Mouse (Mus musculus) lung, embryonic 15.5 days (tissue): ENCODE results near the gene Ptpn18. TPM values are rescaled to one million over a fixed set of nuclear protein-coding genes. Genes with fewer than 3 reads are reported as not detected.
"Not testable (repeated sequence)": the region's sequence is repeated elsewhere in the genome, so short reads cannot be mapped to it uniquely, and the experiment has no call there.

Experiments used
- ATAC-seq: fragments of 200-750 bp; cut with Nextera tagmentation; 2 replicates; pipeline ENCODE4 v1.8.0; 2017; ENCODE audit warnings: moderate number of reproducible peaks, borderline replicate concordance; ENCODE audit not compliant: low FRiP score, low TSS enrichment; ENCODE audit errors: extremely low read depth
- H3K27ac ChIP-seq: fragments of 300-500 bp; sonication (generic); 2 replicates; pipeline ENCODE4 v1.5.1; 2015; ENCODE audit warnings: moderate library complexity, mild to moderate bottlenecking, inconsistent platforms
- H3K27me3 ChIP-seq: fragments of 300-500 bp; sonication (generic); 2 replicates; pipeline ENCODE4 v1.6.1; 2015; ENCODE audit warnings: inconsistent platforms
- H3K36me3 ChIP-seq: fragments of 300-500 bp; sonication (generic); 2 replicates; pipeline ENCODE4 v1.6.1; 2015; ENCODE audit warnings: inconsistent platforms
- H3K4me1 ChIP-seq: fragments of 300-500 bp; sonication (generic); 2 replicates; pipeline ENCODE4 v1.6.1; 2015; ENCODE audit warnings: inconsistent platforms
- H3K4me2 ChIP-seq: fragments of 300-500 bp; sonication (generic); 2 replicates; pipeline ENCODE4 v1.6.1; 2015; ENCODE audit warnings: inconsistent platforms, mild to moderate bottlenecking, moderate library complexity
- H3K4me3 ChIP-seq: fragments of 300-500 bp; sonication (generic); 2 replicates; pipeline ENCODE4 v1.5.1; 2015; ENCODE audit warnings: mild to moderate bottlenecking, inconsistent platforms
- H3K9ac ChIP-seq: fragments of 300-500 bp; sonication (generic); 2 replicates; pipeline ENCODE4 v1.6.1; 2015; ENCODE audit warnings: inconsistent platforms
- H3K9me3 ChIP-seq: fragments of 300-500 bp; sonication (generic); 2 replicates; pipeline ENCODE4 v1.6.1; 2016; ENCODE audit warnings: inconsistent platforms
- WGBS: fragments of 180-500 bp; shearing (Covaris S2); methylation state at CpG from one replicate; pipeline ENCODE4 v1.1.7; 2015; 5-methylcytosine and 5-hydroxymethylcytosine counted together
- polyA plus RNA-seq: library from polyadenylated mRNA; unstranded; fragments of >200 nt; fragmentation: Nextera tagmentation; extraction: Ambion mirVana; gene quantifications from 2 replicates; pipeline ENCODE4 v1.2.1, GENCODE M21; 2015

Ptpn18 gene
- polyA plus RNA-seq, 1 experiment from 2014 or later = 41.4 TPM

DNA sequence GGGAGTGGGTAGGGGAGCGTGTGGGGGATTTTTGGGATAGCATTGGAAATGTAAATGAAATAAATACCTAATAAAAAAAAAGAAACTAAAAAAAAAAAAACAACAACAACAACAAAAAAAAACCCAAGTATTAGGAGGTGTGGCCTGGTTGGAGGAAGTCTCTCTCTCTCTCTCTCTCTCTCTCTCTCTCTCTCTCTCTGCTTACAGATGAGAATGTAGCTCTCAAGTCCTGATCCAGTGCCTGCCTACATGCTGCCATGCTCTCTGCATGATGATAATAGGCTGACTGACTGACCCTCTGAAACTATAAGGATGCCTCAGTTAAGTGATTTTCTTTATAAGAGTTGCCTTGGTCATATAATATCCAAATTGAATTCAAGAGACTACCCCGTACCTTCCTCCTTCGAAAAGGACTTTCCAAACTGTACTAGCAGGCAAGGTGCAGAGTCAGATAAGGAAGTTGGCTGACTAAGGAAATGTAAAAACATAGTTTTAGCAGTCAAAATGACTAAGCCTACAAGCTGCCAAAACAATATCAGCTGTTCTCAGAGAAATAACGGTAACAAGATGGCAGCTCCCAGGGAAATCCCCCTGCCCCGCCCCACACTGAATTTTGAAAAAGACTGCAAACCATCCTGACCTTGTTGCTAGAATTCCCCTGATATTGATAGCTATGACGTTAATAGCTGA is 30.4 kb downstream of the Ptpn18 start:
- peaks cover 4% of the 10 kb centered on the region for H3K4me1 ChIP-seq
- H3K27ac ChIP-seq = no peak overlapping the region
- no peaks in the 10 kb centered on the region for H3K27me3 ChIP-seq
- no peak overlapping the region for H3K4me3 ChIP-seq
- WGBS = 78% methylated on average over 6 of the region's 6 CpGs
- no peak overlapping the region for H3K4me2 ChIP-seq
- ATAC-seq = no peak
- no peak overlapping the region for H3K9ac ChIP-seq
- no peaks in the 10 kb centered on the region for H3K9me3 ChIP-seq
- H3K36me3 ChIP-seq = no peaks in the 10 kb centered on the region

DNA sequence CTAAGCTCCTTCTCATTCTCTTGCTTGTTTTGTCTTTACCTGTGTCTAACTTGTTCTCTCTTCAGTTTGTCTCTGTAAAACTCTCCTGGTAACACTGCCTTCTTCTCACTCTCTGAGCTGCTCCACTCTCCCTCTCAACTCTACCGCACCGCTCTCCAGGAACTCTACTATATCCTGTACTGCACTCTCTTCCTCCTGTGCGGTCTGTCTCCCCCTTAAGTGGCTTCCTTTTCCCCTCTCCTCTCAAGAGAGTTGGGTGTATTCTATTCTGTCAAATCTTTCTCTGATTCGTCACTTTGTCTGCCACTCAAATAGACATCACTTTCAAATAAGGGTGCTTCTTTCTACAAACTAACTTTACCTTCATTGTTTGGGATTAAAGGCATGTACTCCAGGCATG is 31.9 kb downstream of the Ptpn18 start:
- Histone ChIP-seq H3K4me3 (no peak overlapping the region), H3K27ac (no peak overlapping the region), H3K27me3 (no peaks in the 10 kb centered on the region), H3K4me2 (no peak overlapping the region), H3K36me3 (no peaks in the 10 kb centered on the region), H3K9me3 (no peaks in the 10 kb centered on the region), H3K9ac (no peak overlapping the region), H3K4me1 (no peaks in the 10 kb centered on the region)
- WGBS = 77% methylated on average over 4 of the region's 4 CpGs
- no peak for ATAC-seq

DNA sequence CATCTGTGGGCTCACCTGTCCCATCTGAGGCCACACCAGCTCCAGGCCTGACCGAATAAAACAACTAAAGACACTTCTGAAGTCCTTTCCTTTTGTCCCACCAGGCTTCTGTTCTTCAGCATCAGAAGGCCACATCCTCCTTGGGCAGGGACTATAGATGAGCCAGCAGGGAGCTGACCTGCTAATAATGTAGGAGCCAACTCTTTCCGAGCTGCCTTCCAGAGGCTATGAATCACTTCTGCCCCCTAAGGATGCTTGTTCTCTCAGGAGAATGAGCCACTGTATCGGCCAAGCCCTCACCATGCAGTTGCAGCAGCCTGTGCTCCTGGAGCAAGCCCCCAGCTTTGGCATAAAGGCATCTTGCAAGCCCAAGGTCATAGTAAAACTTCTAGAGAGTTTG is 43.4 kb downstream of the Ptpn18 start:
- H3K27me3 ChIP-seq = no peaks in the 10 kb centered on the region
- H3K4me2 ChIP-seq = no peak overlapping the region
- 54% methylated on average over 3 of the region's 3 CpGs for WGBS

DNA sequence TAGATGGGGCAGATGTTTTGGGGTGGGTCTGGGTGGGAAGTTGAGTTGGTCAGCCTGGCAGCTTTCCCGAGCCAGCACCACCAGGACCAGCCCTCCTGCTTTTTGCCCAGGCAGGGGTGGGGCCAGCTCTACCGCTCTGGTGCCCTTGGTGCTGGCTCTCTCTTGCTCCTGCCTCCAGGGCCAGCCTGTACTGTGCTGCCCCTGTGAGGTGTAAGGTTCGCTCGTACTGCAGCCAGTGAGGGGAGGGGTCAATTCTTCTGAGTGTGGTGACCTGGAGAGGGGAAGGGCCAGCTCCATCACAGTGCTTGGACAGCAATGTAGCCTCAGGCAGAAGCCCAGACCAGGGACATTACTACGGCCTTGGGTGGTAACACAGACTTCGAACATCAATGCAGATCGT is 45.7 kb downstream of the Ptpn18 start:
- no peaks in the 10 kb centered on the region for H3K4me1 ChIP-seq
- no peak overlapping the region for H3K9ac ChIP-seq
- H3K27ac ChIP-seq = no peak overlapping the region
- ATAC-seq = no peak
- no peaks in the 10 kb centered on the region for H3K36me3 ChIP-seq
- no peak overlapping the region for H3K4me3 ChIP-seq
- no peaks in the 10 kb centered on the region for H3K9me3 ChIP-seq
- no peak overlapping the region for H3K4me2 ChIP-seq
- no peaks in the 10 kb centered on the region for H3K27me3 ChIP-seq
- 53% methylated on average over 7 of the region's 7 CpGs for WGBS

More for the DNA sequence above, 43.4 kb downstream of the Ptpn18 start:
- ATAC-seq = no peak
- H3K9me3 ChIP-seq = no peaks in the 10 kb centered on the region
- no peaks in the 10 kb centered on the region for H3K4me1 ChIP-seq
- no peak overlapping the region for H3K27ac ChIP-seq
- no peak overlapping the region for H3K9ac ChIP-seq
- no peaks in the 10 kb centered on the region for H3K36me3 ChIP-seq
- no peak overlapping the region for H3K4me3 ChIP-seq

DNA sequence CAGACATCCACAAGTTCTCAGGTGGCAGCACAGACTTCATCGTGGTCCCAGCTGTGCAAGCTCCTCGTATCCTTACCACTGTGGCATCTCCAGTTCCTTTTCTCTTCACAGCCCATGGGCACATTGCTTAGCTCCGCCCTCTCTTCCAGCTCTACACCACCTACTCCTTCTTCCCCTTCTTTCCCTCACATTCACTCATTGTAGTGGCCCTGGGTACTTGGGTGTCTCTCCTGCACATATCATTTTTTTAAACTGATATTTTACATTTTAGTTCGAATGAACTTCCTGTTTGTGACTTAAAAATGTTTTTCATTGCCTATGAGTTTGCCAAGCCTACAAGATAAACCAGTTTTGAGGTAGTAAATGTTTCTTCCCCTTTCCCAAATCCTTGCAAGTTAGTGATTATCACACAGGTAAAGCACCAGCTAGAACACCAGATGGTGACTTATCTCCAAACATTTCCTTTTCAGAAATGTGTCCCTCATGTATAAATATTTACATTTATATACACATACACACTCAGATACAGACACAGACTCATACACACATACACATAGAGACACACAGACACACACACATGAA is 46.5 kb downstream of the Ptpn18 start:
- Histone ChIP-seq H3K4me2 (no peak overlapping the region), H3K9ac (no peak overlapping the region), H3K36me3 (no peaks in the 10 kb centered on the region), H3K4me3 (no peak overlapping the region), H3K27me3 (no peaks in the 10 kb centered on the region), H3K4me1 (no peaks in the 10 kb centered on the region), H3K27ac (no peak overlapping the region), H3K9me3 (no peaks in the 10 kb centered on the region)
- no peak for ATAC-seq
- 66% methylated on average over 4 of the region's 4 CpGs for WGBS

DNA sequence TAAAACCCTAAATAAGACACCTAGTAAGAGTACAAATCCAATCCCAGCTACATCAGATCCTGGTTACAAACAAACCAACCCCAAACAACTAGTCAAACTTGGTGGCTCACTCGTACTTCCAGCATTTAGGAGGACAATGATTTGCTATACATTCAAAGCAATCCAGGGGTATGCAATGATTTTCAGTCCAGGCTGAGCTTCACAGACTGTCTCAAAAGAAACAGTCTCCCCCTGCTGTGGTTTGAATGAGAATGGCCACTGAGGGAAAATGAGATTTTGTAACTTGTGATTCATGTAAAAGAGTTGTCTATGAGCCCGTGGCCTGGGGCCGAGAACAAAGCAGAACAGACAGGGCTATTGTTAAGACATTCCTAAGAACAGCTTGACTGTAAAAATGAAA is 48.4 kb downstream of the Ptpn18 start:
- no peaks in the 10 kb centered on the region for H3K36me3 ChIP-seq
- H3K27me3 ChIP-seq = no peaks in the 10 kb centered on the region
- H3K9ac ChIP-seq = no peak overlapping the region
- WGBS = 82% methylated on average over 3 of the region's 3 CpGs
- ATAC-seq = no peak
- H3K4me2 ChIP-seq = no peak overlapping the region
- H3K9me3 ChIP-seq = no peaks in the 10 kb centered on the region
- H3K4me3 ChIP-seq = no peak overlapping the region
- H3K27ac ChIP-seq = no peak overlapping the region
- H3K4me1 ChIP-seq = no peaks in the 10 kb centered on the region

DNA sequence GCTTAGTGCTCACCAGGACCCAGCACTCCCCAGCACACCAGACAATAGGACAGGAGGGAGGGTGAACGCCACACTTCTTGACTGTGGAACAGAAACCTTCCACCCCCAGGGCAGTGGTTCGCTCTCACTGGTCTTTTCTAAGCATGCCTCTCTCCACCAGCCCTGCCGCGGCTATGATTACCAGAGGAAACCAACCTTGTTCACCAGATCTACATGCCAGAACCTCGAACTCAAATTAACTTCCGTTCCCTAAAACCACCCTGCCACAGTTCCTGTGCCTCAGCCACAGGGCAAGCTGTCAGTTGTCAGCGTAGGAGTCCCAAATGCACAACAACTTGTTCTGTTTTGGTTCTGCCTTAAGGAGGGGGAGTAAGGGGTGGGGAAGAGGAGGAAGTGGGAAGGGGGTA is 51.0 kb downstream of the Ptpn18 start:
- Histone ChIP-seq H3K4me3 (no peak overlapping the region), H3K36me3 (no peaks in the 10 kb centered on the region), H3K4me1 (no peaks in the 10 kb centered on the region), H3K27ac (no peak overlapping the region), H3K9ac (no peak overlapping the region), H3K27me3 (no peaks in the 10 kb centered on the region), H3K9me3 (no peaks in the 10 kb centered on the region), H3K4me2 (no peak overlapping the region)
- 12% methylated on average over 7 of the region's 7 CpGs for WGBS
- ATAC-seq = no peak

DNA sequence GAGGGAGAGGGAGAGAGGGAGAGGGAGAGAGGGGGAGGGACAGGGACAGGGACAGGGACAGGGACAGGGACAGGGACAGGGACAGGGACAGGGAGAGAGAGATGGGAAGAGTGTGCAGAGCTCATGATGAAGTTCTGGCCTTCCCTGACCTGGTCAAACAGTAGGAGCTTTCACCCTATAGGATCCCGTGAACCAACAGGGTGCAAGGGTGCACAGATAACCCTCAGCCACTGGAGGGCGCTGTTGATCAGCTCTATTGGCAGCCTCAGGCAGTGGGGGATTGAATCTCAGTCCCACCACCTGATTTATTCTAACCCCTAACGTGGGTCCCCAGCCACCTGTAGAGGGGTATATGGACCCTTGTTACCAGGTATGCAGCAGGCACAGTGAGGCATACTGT is 51.5 kb downstream of the Ptpn18 start:
- 9% methylated on average over 3 of the region's 3 CpGs for WGBS

DNA sequence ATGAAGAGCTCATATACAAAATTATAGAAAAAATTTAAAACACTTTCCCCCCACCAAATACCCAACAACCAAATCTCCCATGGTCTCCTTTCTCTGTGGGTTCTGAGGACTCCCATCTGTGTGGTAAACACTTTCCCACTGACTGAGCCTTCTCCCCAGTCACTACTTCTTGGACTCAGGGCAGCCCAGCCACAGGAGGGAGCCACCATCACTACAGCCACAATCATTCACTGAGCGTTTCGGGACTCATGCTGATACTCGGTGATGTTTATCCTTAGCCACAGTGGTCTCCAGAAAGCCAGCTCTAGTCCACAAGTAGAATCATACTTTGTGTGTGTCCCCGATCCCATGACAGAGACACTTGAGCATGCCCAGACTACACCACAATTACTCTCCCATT is 53.5 kb downstream of the Ptpn18 start:
- Histone ChIP-seq H3K4me1 (no peaks in the 10 kb centered on the region), H3K4me2 (no peak overlapping the region), H3K9ac (no peak overlapping the region), H3K36me3 (no peaks in the 10 kb centered on the region), H3K4me3 (no peak overlapping the region), H3K9me3 (no peaks in the 10 kb centered on the region), H3K27ac (no peak overlapping the region), H3K27me3 (no peaks in the 10 kb centered on the region)
- 76% methylated on average over 4 of the region's 4 CpGs for WGBS
- ATAC-seq = no peak

More for the DNA sequence above, 51.5 kb downstream of the Ptpn18 start:
- H3K4me1 ChIP-seq = no peaks in the 10 kb centered on the region
- H3K4me2 ChIP-seq = no peak overlapping the region
- H3K4me3 ChIP-seq = no peak overlapping the region
- no peaks in the 10 kb centered on the region for H3K36me3 ChIP-seq
- H3K27ac ChIP-seq = no peak overlapping the region
- ATAC-seq = no peak
- H3K9me3 ChIP-seq = no peaks in the 10 kb centered on the region
- H3K27me3 ChIP-seq = no peaks in the 10 kb centered on the region
- H3K9ac ChIP-seq = no peak overlapping the region

DNA sequence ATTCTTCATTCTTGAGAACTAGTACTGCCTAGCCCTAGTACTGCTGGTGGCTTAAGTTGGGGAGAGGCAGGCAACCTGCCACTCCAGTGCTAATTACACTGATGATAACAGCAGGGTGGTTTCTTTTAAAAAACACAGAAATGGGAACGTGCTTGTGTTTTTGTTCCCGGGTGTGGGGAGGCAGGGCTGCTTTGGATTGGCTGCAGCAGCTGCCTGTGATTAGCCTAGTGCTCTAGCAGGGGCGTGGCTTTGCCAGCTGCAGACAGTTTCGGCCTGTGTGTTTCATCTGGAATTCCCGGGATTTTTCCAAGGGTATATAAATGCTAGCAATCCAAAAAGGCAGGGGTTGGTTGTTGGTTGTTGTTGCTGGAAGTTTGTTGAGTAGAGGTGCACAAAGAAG is 57.0 kb downstream of the Ptpn18 start:
- no peak overlapping the region for H3K4me3 ChIP-seq
- no peak overlapping the region for H3K4me2 ChIP-seq
- no peak for ATAC-seq
- 24% methylated on average over 5 of the region's 5 CpGs for WGBS
- no peak overlapping the region for H3K9ac ChIP-seq
- no peaks in the 10 kb centered on the region for H3K36me3 ChIP-seq
- H3K27me3 ChIP-seq = no peaks in the 10 kb centered on the region
- no peaks in the 10 kb centered on the region for H3K4me1 ChIP-seq
- no peaks in the 10 kb centered on the region for H3K9me3 ChIP-seq
- H3K27ac ChIP-seq = no peak overlapping the region

DNA sequence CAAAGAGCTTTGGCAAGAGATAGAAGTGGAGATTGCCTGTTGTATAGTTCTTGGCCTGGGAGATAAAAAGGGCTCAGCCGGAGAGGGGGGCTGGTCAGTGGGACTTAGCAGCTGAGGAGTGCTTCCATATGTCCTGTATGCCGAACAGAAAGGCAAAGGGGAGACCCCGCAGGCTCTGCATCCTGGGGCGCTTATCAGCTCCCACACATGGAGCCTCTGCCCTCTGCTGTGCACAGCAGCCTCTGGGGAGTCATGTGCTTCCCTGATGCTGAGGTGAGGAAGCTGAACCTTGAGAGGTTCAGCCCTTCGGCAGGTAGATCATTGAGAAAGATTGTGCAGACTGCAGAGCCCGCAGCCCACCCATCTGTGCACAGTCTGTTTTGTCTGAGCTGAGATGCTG is 57.7 kb downstream of the Ptpn18 start:
- ATAC-seq, H3K9me3 ChIP-seq, H3K4me2 ChIP-seq, H3K4me3 ChIP-seq, H3K27me3 ChIP-seq, H3K27ac ChIP-seq, H3K4me1 ChIP-seq, H3K36me3 ChIP-seq, H3K9ac ChIP-seq: not testable (repeated sequence)
- 21% methylated on average over 6 of the region's 6 CpGs for WGBS

DNA sequence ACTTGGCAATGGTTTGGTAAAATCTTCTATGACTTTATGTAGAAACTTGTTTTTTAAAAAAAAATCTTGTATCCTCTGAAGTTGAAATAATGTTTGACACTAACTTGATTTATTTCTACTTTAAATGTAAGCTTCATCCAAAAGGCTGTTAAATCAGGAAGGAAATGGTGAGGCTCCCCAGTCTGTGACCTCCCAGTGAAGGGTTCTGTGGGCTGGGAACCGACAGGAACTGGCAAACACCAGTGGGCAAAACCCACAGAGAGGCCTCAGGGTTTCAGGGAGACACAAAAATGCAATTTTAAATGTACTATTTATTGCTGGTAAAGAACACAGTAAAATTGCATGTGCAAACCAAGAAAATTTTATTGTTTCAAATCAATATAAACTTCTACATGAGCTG is 58.2 kb downstream of the Ptpn18 start:
- 24% methylated on average over 1 of the region's 1 CpGs for WGBS
- ATAC-seq, H3K9me3 ChIP-seq, H3K4me1 ChIP-seq, H3K4me3 ChIP-seq, H3K9ac ChIP-seq, H3K4me2 ChIP-seq, H3K27ac ChIP-seq, H3K27me3 ChIP-seq, H3K36me3 ChIP-seq: not testable (repeated sequence)

DNA sequence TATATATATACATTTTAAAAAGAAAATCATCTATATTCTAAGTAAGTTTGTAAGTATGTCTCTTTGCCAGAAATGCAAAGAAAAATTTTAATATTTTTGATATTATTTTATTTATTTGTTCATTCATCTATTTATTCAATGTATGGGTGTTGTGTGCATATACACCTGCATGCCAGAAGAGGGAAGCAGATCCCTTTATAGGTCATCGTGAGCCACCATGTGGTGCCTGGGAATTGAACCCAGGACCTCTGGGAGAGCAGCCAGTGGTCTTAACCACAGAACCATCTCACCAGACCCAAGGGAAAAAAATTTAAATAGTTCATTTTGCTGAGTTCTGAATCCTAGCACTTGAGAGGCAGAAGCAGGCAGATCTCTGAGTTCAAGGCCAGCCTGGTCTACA is 58.7 kb downstream of the Ptpn18 start:
- H3K9me3 ChIP-seq = no peaks in the 10 kb centered on the region
- no peak overlapping the region for H3K9ac ChIP-seq
- H3K36me3 ChIP-seq = no peaks in the 10 kb centered on the region
- no peak overlapping the region for H3K4me2 ChIP-seq
- no peaks in the 10 kb centered on the region for H3K4me1 ChIP-seq
- 68% methylated on average over 1 of the region's 1 CpGs for WGBS
- no peaks in the 10 kb centered on the region for H3K27me3 ChIP-seq
- no peak overlapping the region for H3K4me3 ChIP-seq
- no peak overlapping the region for H3K27ac ChIP-seq
- no peak for ATAC-seq
